Mouse (Mus musculus): ENCODE results near the gene Pard3b. TPM values are rescaled to one million over a fixed set of nuclear protein-coding genes. Genes with fewer than 3 reads are reported as not detected.

Gene Pard3b
- polyA plus RNA-seq, 2 experiments, result 0.44 to 1.4 TPM

DNA sequence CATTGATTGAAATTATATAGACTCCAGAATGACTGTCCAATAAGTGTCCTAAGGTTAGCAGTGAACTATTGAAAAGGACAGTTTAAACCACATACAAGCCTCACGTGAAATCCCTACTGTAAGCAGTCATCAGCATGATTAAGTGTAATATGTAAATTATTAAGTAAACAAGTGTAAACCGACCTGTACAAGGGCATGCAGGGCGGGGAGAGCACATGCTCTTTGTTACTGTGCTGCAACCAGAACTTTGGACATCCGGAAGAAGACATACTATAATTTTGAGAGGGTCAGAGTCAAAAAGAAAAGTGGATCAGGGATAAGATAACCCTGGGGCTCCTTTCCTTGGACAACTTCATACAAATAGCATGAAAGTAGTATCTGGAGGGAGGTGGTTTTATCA, 749.4 kb downstream of the Pard3b start:
- TF ChIP-seq CTCF (IDR thresholded peaks at IDR 0.05; ENCODE audit: low read depth) (no peak), EP300 (IDR thresholded peaks at IDR 0.05; ENCODE audit: low read depth) (no peak)
- H3K4me3 ChIP-seq (ENCODE audit: insufficient read depth in 1 of 2, low read depth in 2 of 2, low read length in 2 of 2), result no peak overlapping the region
- ATAC-seq (ENCODE audit: insufficient read depth), result no peak

DNA sequence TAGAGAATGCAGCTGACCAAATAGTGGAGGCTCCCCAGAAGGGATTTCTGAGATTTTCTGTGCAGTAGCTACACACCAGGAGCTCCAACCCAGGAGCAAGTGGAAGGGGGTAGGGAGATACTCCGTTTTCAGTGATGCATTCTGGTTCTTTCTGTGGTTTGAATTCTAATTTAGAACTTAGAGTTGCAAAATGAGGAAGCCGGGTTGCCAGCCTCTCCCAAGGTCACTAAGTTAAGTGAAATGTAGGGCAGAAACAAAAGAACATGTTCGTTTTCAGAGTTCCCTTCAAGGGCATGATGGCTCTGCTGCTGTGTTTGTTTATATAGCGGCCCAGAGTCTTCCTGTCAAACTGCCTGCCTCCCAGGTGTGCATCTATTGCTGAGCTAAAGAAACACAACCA, 754.2 kb downstream of the Pard3b start:
- Histone ChIP-seq H3K9me3 (ENCODE audit: control insufficient read depth, low read length) (no peaks in the 10 kb centered on the region), H3K27ac (no peak overlapping the region), H3K4me3 (ENCODE audit: insufficient read depth in 1 of 2, low read depth in 2 of 2, low read length in 2 of 2) (no peak overlapping the region), H3K4me1 (replicated peaks; ENCODE audit: control insufficient read depth in 2 of 2, insufficient read depth in 2 of 2, low read length in 1 of 2) (no peaks in the 10 kb centered on the region), H3K9ac (replicated peaks) (no peak overlapping the region), H3K4me2 (ENCODE audit: low read depth) (no peak overlapping the region), H3K27me3 (ENCODE audit: control insufficient read depth, insufficient read depth, low read length) (no peaks in the 10 kb centered on the region), H3K36me3 (replicated peaks; ENCODE audit: control insufficient read depth, insufficient read depth, low read depth) (no peaks in the 10 kb centered on the region)
- DNase-seq (ENCODE audit: low read depth in 3 of 3, low spot score in 3 of 3) (no peak), ATAC-seq (ENCODE audit: insufficient read depth) (no peak)
- no peak for TF ChIP-seq EP300 (IDR thresholded peaks at IDR 0.05; ENCODE audit: low read depth)
- no peak for TF ChIP-seq CTCF (IDR thresholded peaks at IDR 0.05; ENCODE audit: low read depth)
- 14% methylated on average over 4 of the region's 4 CpGs for WGBS (ENCODE audit: insufficient replicate concordance)

More for the DNA sequence above, 749.4 kb downstream of the Pard3b start:
- WGBS (ENCODE audit: insufficient replicate concordance), result 54% methylated on average over 4 of the region's 4 CpGs
- Histone ChIP-seq H3K36me3 (replicated peaks; ENCODE audit: control insufficient read depth, insufficient read depth, low read depth) (no peaks in the 10 kb centered on the region), H3K4me2 (ENCODE audit: low read depth) (no peak overlapping the region), H3K9ac (replicated peaks) (no peak overlapping the region), H3K9me3 (ENCODE audit: control insufficient read depth, low read length) (no peaks in the 10 kb centered on the region), H3K4me1 (replicated peaks; ENCODE audit: control insufficient read depth in 2 of 2, insufficient read depth in 2 of 2, low read length in 1 of 2) (peaks cover 2 to 5% of the 10 kb centered on the region in 2 experiments), H3K27ac (no peak overlapping the region), H3K27me3 (ENCODE audit: control insufficient read depth, insufficient read depth, low read length) (no peaks in the 10 kb centered on the region)
- no peak for DNase-seq (ENCODE audit: low read depth in 3 of 3, low spot score in 3 of 3)

GRCm38 (mm10) chr1:62394555-62394954, 755.9 kb downstream of the Pard3b start:
- H3K36me3 ChIP-seq (replicated peaks; ENCODE audit: control insufficient read depth, insufficient read depth, low read depth), result no peaks in the 10 kb centered on the region
- ATAC-seq (ENCODE audit: insufficient read depth), result no peak
- 43% methylated on average over 3 of the region's 3 CpGs for WGBS (ENCODE audit: insufficient replicate concordance)
- H3K4me1 ChIP-seq (replicated peaks; ENCODE audit: control insufficient read depth in 2 of 2, insufficient read depth in 2 of 2, low read length in 1 of 2), result no peaks in the 10 kb centered on the region
- no peak overlapping the region for H3K27ac ChIP-seq
- H3K27me3 ChIP-seq (ENCODE audit: control insufficient read depth, insufficient read depth, low read length), result no peaks in the 10 kb centered on the region
- no peaks in the 10 kb centered on the region for H3K9me3 ChIP-seq (ENCODE audit: control insufficient read depth, low read length)
- no peak overlapping the region for H3K4me2 ChIP-seq (ENCODE audit: low read depth)
- no peak overlapping the region for H3K4me3 ChIP-seq (ENCODE audit: insufficient read depth in 1 of 2, low read depth in 2 of 2, low read length in 2 of 2)
- no peak overlapping the region for H3K9ac ChIP-seq (replicated peaks)
- no peak for DNase-seq (ENCODE audit: low read depth in 3 of 3, low spot score in 3 of 3)
- TF ChIP-seq EP300 (IDR thresholded peaks at IDR 0.05; ENCODE audit: low read depth) (no peak), CTCF (IDR thresholded peaks at IDR 0.05; ENCODE audit: low read depth) (no peak)

DNA sequence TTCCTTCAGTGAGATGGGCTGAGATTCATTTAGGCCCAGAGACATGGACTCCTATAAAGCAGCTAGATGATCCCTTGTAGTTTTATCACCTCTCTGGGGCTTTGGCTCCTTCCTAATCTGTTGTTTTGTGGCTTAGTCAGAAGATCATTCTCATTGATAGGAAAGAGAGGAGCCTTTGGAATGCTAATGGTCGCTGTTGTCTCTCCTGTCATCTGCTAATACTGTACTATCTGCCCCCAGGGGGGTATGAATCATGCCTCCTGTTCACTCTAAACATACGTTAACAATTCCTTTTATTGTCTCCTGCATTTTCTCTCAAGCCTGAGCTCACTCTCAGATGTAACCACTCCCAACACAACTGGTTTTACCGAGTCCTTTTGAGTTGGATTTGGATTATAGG, 759.6 kb downstream of the Pard3b start:
- H3K4me2 ChIP-seq (ENCODE audit: low read depth), result no peak overlapping the region
- no peak for ATAC-seq (ENCODE audit: insufficient read depth)
- WGBS (ENCODE audit: insufficient replicate concordance), result 20% methylated on average over 3 of the region's 3 CpGs
- no peaks in the 10 kb centered on the region for H3K4me1 ChIP-seq (replicated peaks; ENCODE audit: control insufficient read depth in 2 of 2, insufficient read depth in 2 of 2, low read length in 1 of 2)
- H3K27me3 ChIP-seq (ENCODE audit: control insufficient read depth, insufficient read depth, low read length), result no peaks in the 10 kb centered on the region
- no peaks in the 10 kb centered on the region for H3K36me3 ChIP-seq (replicated peaks; ENCODE audit: control insufficient read depth, insufficient read depth, low read depth)
- no peak for DNase-seq (ENCODE audit: low read depth in 3 of 3, low spot score in 3 of 3)
- no peak overlapping the region for H3K27ac ChIP-seq
- TF ChIP-seq EP300 (IDR thresholded peaks at IDR 0.05; ENCODE audit: low read depth) (no peak), CTCF (IDR thresholded peaks at IDR 0.05; ENCODE audit: low read depth) (no peak)
- H3K4me3 ChIP-seq (ENCODE audit: insufficient read depth in 1 of 2, low read depth in 2 of 2, low read length in 2 of 2), result no peak overlapping the region
- H3K9ac ChIP-seq (replicated peaks), result no peak overlapping the region
- H3K9me3 ChIP-seq (ENCODE audit: control insufficient read depth, low read length), result no peaks in the 10 kb centered on the region

DNA sequence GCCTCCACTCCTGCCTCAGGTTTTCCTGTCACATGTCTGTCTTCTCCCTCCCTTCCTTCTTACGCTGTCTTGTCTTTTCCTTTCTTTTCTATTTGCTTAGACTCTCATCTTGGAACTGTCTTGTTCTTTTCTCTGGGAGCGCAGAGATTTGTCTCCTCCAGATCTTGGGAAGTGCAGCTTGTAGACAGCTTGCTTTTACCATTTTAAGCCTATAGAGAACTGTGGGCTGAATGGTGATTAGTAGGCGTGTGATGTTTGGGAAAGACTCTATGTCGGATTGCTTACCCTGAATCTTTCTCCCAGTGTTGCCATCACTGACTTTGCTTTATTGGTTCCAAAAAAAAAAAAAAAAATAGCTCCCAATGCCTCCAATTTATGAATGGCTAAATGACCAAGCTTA, 760.1 kb downstream of the Pard3b start:
- Histone ChIP-seq H3K27ac (no peak overlapping the region), H3K4me1 (replicated peaks; ENCODE audit: control insufficient read depth in 2 of 2, insufficient read depth in 2 of 2, low read length in 1 of 2) (no peaks in the 10 kb centered on the region), H3K9me3 (ENCODE audit: control insufficient read depth, low read length) (no peaks in the 10 kb centered on the region), H3K4me3 (ENCODE audit: insufficient read depth in 1 of 2, low read depth in 2 of 2, low read length in 2 of 2) (no peak overlapping the region), H3K36me3 (replicated peaks; ENCODE audit: control insufficient read depth, insufficient read depth, low read depth) (no peaks in the 10 kb centered on the region), H3K4me2 (ENCODE audit: low read depth) (no peak overlapping the region), H3K9ac (replicated peaks) (no peak overlapping the region), H3K27me3 (ENCODE audit: control insufficient read depth, insufficient read depth, low read length) (no peaks in the 10 kb centered on the region)
- ATAC-seq (ENCODE audit: insufficient read depth) (no peak), DNase-seq (ENCODE audit: low read depth in 3 of 3, low spot score in 3 of 3) (no peak)
- TF ChIP-seq CTCF (IDR thresholded peaks at IDR 0.05; ENCODE audit: low read depth) (no peak), EP300 (IDR thresholded peaks at IDR 0.05; ENCODE audit: low read depth) (no peak)
- 50% methylated on average over 4 of the region's 4 CpGs for WGBS (ENCODE audit: insufficient replicate concordance)
